Mouse (Mus musculus): ENCODE results near the gene Tmem56.

DNA sequence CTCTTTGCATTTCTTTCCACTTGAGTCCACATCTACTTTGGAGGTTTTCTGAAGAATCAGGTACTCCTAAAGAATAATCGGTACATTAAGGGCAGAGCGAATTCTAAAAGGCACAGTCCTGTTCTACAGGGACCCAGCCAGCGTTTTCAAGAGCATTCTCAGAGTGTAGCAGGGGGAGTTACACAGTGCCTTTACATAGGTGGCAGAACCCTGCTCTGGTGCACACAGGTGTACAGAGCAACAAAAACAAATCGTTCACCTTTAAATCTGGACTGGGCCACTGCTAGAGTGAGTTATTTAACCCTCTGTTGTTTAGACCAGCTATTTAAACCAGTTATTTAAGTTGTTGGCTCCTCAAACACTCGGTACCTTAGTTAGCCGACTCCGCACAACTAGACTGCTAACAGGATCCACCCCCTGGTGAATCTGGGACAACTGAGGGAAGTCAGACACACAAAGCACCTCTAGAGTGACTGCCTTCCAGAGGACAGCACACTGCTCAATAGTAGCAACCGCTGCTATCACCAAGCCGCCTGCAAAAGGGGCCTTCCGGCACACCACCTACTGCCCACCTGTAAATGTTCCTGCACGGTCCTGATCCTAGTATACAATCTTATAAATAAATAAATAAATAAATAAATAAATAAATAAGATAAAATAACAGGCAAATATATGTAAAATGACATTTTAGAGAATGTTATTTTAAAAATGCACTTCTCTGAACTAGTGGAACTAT is 126.3 kb downstream of the Tmem56 start:
- TF ChIP-seq CTCF (IDR thresholded peaks at IDR 0.05; ENCODE audit: insufficient read depth, low read length) (no peak), POLR2A (IDR thresholded peaks at IDR 0.05; ENCODE audit: borderline replicate concordance, extremely low read depth, low read depth, low read length) (no peak)
